Mouse (Mus musculus) bone marrow, adult 2 months (tissue): ENCODE results near the gene Rnase2b.

Source experiments
- CTCF ChIP-seq: fragments of 200-500 bp; IDR thresholded peaks from 2 replicates; pipeline ENCODE4 v1.5.1; 2011; ENCODE audit warnings: low read length, control low read depth; ENCODE audit not compliant: control insufficient read depth, insufficient read depth
- POLR2A ChIP-seq: fragments of 200-500 bp; IDR thresholded peaks from 2 replicates; pipeline ENCODE4 v1.6.1; 2011; ENCODE audit warnings: low read depth, mild to moderate bottlenecking, control low read depth, low read length, borderline replicate concordance; ENCODE audit not compliant: control insufficient read depth

DNA sequence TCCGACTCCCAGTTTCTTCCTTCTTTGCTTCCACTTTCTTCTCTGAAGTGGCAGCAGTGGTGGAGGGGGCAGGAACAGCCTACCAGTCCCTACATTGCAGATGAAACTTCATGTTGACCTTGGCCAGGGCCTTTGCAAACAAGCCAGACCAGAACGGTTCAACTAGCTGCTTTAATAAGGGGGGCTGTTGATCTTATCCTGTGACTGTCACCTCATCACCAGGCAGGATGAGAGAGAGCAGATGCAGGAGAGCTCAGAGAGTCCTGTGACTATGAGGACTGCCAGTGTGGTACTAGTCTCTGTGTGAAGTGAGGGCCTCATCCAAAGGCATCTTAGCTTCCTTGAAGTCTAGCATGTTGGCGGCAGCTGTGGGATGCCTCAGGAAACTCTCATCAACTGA lies 14.1 kb upstream of the Rnase2b start:
- no peak for TF ChIP-seq CTCF
- no peak for TF ChIP-seq POLR2A
